Mouse (Mus musculus) lung, postnatal 10 days (tissue): Measurements from ENCODE around the gene Efcab12.

ENCODE experiments used
- DNase-seq: peaks from one replicate; pipeline ENCODE4 v3.0.0; 2021

The Efcab12 gene

DNA sequence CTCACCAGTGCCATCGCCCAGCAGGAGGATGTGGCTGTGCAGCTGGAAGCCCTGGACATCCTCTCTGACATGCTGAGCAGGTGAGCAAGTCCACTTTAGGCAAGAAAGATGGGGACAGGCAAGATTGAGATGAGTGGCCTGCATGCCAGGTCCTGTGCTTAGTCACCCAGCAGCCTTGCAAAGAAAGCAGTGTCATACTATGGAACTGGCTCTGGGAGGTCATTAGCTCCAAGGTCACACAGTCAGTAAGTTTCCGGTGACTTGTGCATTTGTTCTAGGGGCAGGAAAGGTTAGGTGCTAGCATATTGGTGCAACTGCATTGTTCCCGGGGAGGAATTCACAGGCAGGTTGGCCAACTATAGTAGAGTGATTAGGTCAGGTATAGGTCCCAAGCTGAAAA is 55.4 kb downstream of the Efcab12 start:
- no peak for DNase-seq

GRCm38 (mm10) chr6:115776363-115776762 is 61.8 kb downstream of the Efcab12 start:
- no peak for DNase-seq

GRCm38 (mm10) chr6:115775838-115776237 is 62.4 kb downstream of the Efcab12 start:
- DNase-seq = no peak

- DNase-seq = peak; percentile 64
These were observed 63.7 kb downstream of the Efcab12 start, which contains the start of gene Cand2 for GRCm38 (mm10) chr6:115774501-115774921. Gene Cand2 (plus strand): TSS chr6:115774538.

DNA sequence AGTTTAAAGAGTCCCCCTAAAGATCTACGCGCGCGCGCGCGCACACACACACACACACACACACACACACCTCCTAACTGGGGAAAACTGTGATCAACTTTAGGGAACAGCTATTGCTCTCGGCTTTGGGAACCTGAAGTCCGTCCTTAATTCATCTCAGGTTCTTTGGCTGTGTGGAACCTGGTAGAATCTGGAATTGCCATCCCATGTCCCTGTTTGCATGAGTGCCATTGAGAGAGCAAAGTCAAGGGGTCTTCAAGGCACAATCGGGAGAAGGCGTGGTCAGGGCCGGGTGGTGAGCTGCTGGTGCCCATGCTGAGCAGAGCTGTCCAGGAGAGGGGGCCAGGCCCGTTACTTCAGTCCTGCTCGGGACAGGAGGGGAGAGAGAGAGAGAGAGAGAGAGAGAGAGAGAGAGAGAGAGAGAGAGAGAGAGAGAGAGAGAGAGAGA is 64.2 kb downstream of the Efcab12 start:
- DNase-seq = peak; percentile 56

- DNase-seq = no peak
These were observed 65.6 kb downstream of the Efcab12 start for GRCm38 (mm10) chr6:115772604-115773003.

- DNase-seq = no peak
These were observed 66.0 kb downstream of the Efcab12 start for GRCm38 (mm10) chr6:115772201-115772600.

DNA sequence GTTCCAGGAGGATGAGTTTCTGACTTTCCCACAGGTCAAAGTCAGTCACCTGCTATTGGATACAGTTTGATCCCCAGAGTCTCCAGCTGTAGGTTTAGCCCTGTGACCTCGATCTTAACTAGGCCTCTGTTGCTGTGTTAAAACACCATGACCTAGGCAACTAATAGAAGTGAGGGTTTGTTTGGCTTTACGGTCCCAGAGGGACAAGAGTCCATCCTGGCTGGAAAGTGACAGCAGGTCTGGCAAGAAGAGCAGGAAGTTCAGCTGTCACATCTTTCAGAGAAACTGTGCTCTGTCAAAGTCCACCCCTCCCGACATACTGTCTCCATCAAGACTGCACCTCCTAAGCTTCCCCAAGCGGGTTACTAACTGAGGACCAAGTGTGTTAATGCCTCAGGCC is 67.4 kb downstream of the Efcab12 start:
- no peak for DNase-seq

DNA sequence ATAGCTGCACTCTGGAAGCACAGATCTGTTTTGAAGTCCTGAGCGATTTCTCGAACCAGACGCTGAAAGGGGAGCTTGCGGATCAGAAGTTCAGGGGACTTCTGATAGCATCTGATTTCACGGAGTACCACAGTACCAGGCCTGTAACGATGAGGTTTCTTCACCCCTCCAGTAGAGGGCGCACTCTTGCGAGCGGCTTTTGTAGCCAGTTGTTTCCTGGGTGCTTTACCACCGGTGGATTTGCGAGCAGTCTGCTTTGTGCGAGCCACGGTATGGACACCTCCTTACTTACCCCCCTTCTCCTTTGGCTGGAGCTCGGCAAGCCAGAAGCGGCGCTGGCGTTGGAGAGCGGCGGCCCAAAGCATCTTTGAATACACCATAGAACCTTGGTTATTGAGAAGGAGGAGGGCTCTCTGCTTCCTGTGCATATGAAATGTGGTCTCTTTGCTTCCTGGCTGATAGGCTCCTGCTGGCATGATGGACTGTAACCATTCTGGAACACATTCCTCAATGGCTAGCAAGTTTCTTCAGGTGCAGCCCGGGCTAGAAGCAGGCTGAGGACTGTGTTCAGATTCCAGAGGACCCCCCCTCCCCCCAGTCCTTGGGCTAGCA is 68.0 kb downstream of the Efcab12 start:
- no peak for DNase-seq

GRCm38 (mm10) chr6:115768207-115768606 is 70.0 kb downstream of the Efcab12 start:
- DNase-seq = peak; percentile 53

DNA sequence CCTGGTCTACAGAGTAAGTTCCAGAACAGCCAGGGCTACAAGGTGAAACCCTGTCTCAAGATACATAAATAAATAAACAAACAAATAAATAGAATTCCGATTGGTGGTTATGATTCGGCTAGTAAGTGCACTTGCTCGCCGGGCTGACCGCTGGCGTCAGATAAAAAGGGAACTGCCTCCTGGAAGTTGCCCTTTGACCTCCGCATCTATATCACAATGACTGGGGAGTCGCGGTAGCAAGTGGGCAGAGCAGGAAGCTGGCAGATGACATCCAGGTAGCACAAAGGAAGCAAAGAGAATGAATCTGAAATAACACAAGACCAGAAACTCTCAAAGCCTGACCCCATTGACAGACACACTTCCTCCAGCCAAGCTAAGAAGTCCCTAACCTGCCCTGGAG is 70.9 kb downstream of the Efcab12 start:
- DNase-seq = no peak

GRCm38 (mm10) chr6:115764179-115764578 is 74.0 kb downstream of the Efcab12 start:
- DNase-seq = peak; percentile 93

GRCm38 (mm10) chr6:115761995-115762756 is 76.0 kb downstream of the Efcab12 start, which contains the start of gene Tmem40:
Gene Tmem40 (minus strand): TSS chr6:115762410.
- DNase-seq = peak; percentile 47

GRCm38 (mm10) chr6:115760982-115761381 is 77.2 kb downstream of the Efcab12 start:
- no peak for DNase-seq
